Mouse (Mus musculus): ENCODE measurements around the gene Per3. TPM values are rescaled to one million over a fixed set of nuclear protein-coding genes. Genes with fewer than 3 reads are reported as not detected.
A peak's percentile ranks its signal among the peaks of the same experiment; 100 is the strongest.

Gene Per3
- polyA plus RNA-seq (2015; fragmentation: Nextera tagmentation; extraction: Ambion mirVana): 5.7 and 6.6 TPM in 2 replicates

GRCm38 (mm10) chr4:151044037-151044943 is at the start of gene Per3:
Gene Per3 (minus strand): TSS chr4:151044665.
- H3K9ac ChIP-seq: peak within 1 kb of the TSS; percentile 64
- WGBS: under 1% methylated on average over 76 of the region's 79 CpGs
- ATAC-seq (replicated peaks; ENCODE audit: insufficient number of reproducible peaks, insufficient read depth, low FRiP score, low read depth): peak; percentile 96
- H3K4me2 ChIP-seq: peak within 1 kb of the TSS; percentile 99
- H3K4me1 ChIP-seq (replicated peaks): peaks cover 24% of the 10 kb centered on the region
- peak within 1 kb of the TSS; percentile 59 for H3K4me3 ChIP-seq
- peaks cover 28% of the 10 kb centered on the region; the same call in 1 of the 2 replicates for H3K36me3 ChIP-seq
- H3K27ac ChIP-seq: peak within 1 kb of the TSS; percentile 61
- H3K9me3 ChIP-seq (replicated peaks): no peaks in the 10 kb centered on the region
- H3K27me3 ChIP-seq: no peaks in the 10 kb centered on the region

- no peaks in the 10 kb centered on the region for H3K9me3 ChIP-seq (replicated peaks)
- H3K9ac ChIP-seq: peak within 1 kb of the TSS; percentile 29; the same call in 1 of the 2 replicates
- 79% methylated on average over 7 of the region's 7 CpGs for WGBS
- H3K27me3 ChIP-seq: no peaks in the 10 kb centered on the region
- no peak for ATAC-seq (replicated peaks; ENCODE audit: insufficient number of reproducible peaks, insufficient read depth, low FRiP score, low read depth)
- no peak within 1 kb of the TSS for H3K4me2 ChIP-seq
- peak within 1 kb of the TSS; percentile 59 for H3K27ac ChIP-seq
- H3K4me1 ChIP-seq (replicated peaks): peaks cover 44% of the 10 kb centered on the region
- H3K36me3 ChIP-seq: peaks cover 10% of the 10 kb centered on the region; the same call in 1 of the 2 replicates
- H3K4me3 ChIP-seq: no peak within 1 kb of the TSS
Observed at GRCm38 (mm10) chr4:151089270-151089669, 44.8 kb upstream of the Per3 start, which contains the start of gene Gm13090. Gene Gm13090 (plus strand): TSS chr4:151089570.

GRCm38 (mm10) chr4:151088819-151089218 is 44.4 kb upstream of the Per3 start:
- Histone ChIP-seq H3K27me3 (no peaks in the 10 kb centered on the region), H3K36me3 (peaks cover 10% of the 10 kb centered on the region; the same call in 1 of the 2 replicates), H3K27ac (peak overlapping the region; percentile 59), H3K4me2 (no peak overlapping the region), H3K4me1 (replicated peaks) (peaks cover 47% of the 10 kb centered on the region), H3K9me3 (replicated peaks) (no peaks in the 10 kb centered on the region), H3K9ac (0 out of 2 replicates have a peak overlapping the region, but pooled peaks have one; percentile 9), H3K4me3 (no peak overlapping the region)
- 74% methylated on average over 14 of the region's 14 CpGs for WGBS
- ATAC-seq (replicated peaks; ENCODE audit: insufficient number of reproducible peaks, insufficient read depth, low FRiP score, low read depth): no peak

GRCm38 (mm10) chr4:151087358-151087757 is 42.9 kb upstream of the Per3 start:
- ATAC-seq (replicated peaks; ENCODE audit: insufficient number of reproducible peaks, insufficient read depth, low FRiP score, low read depth): no peak
- H3K4me2 ChIP-seq: no peak overlapping the region
- 100% methylated on average over 1 of the region's 1 CpGs for WGBS
- no peaks in the 10 kb centered on the region for H3K27me3 ChIP-seq
- no peaks in the 10 kb centered on the region for H3K9me3 ChIP-seq (replicated peaks)
- H3K9ac ChIP-seq: no peak overlapping the region
- peaks cover 10% of the 10 kb centered on the region; the same call in 1 of the 2 replicates for H3K36me3 ChIP-seq
- H3K27ac ChIP-seq: no peak overlapping the region
- no peak overlapping the region for H3K4me3 ChIP-seq
- H3K4me1 ChIP-seq (replicated peaks): peaks cover 53% of the 10 kb centered on the region

GRCm38 (mm10) chr4:151083027-151083426 is 38.6 kb upstream of the Per3 start:
- H3K27ac ChIP-seq: peak overlapping the region; percentile 93

GRCm38 (mm10) chr4:151081977-151082376 is 37.5 kb upstream of the Per3 start:
- no peak overlapping the region for H3K4me2 ChIP-seq
- no peak overlapping the region for H3K4me3 ChIP-seq
- no peaks in the 10 kb centered on the region for H3K27me3 ChIP-seq
- H3K27ac ChIP-seq: peak overlapping the region; percentile 93
- ATAC-seq (replicated peaks; ENCODE audit: insufficient number of reproducible peaks, insufficient read depth, low FRiP score, low read depth): no peak
- no peaks in the 10 kb centered on the region for H3K9me3 ChIP-seq (replicated peaks)
- H3K4me1 ChIP-seq (replicated peaks): peaks cover 33% of the 10 kb centered on the region
- H3K9ac ChIP-seq: no peak overlapping the region
- peaks cover 38% of the 10 kb centered on the region for H3K36me3 ChIP-seq
- WGBS: 89% methylated on average over 13 of the region's 13 CpGs

More at GRCm38 (mm10) chr4:151083027-151083426, 38.6 kb upstream of the Per3 start:
- H3K9me3 ChIP-seq (replicated peaks): no peaks in the 10 kb centered on the region
- no peaks in the 10 kb centered on the region for H3K27me3 ChIP-seq
- WGBS: 40% methylated on average over 5 of the region's 5 CpGs
- no peak overlapping the region for H3K4me3 ChIP-seq
- ATAC-seq (replicated peaks; ENCODE audit: insufficient number of reproducible peaks, insufficient read depth, low FRiP score, low read depth): peak; percentile 54
- H3K4me2 ChIP-seq: 0 out of 2 replicates have a peak overlapping the region, but pooled peaks have one; percentile 14
- H3K4me1 ChIP-seq (replicated peaks): peaks cover 33% of the 10 kb centered on the region
- H3K9ac ChIP-seq: no peak overlapping the region
- peaks cover 35% of the 10 kb centered on the region for H3K36me3 ChIP-seq

GRCm38 (mm10) chr4:151081355-151081754 is 36.9 kb upstream of the Per3 start:
- WGBS: 84% methylated on average over 2 of the region's 2 CpGs

GRCm38 (mm10) chr4:151074817-151075216 is 30.4 kb upstream of the Per3 start:
- WGBS: 79% methylated on average over 15 of the region's 15 CpGs
- Histone ChIP-seq H3K9me3 (replicated peaks) (no peaks in the 10 kb centered on the region), H3K27ac (peak overlapping the region; percentile 35), H3K4me3 (no peak overlapping the region), H3K4me1 (replicated peaks) (peaks cover 11% of the 10 kb centered on the region; the same call in 1 of the 2 replicates), H3K9ac (no peak overlapping the region), H3K27me3 (no peaks in the 10 kb centered on the region), H3K4me2 (no peak overlapping the region), H3K36me3 (peaks cover 58% of the 10 kb centered on the region)
- ATAC-seq (replicated peaks; ENCODE audit: insufficient number of reproducible peaks, insufficient read depth, low FRiP score, low read depth): no peak

More at GRCm38 (mm10) chr4:151081355-151081754, 36.9 kb upstream of the Per3 start:
- Histone ChIP-seq H3K27me3 (no peaks in the 10 kb centered on the region), H3K4me2 (no peak overlapping the region), H3K4me1 (replicated peaks) (peaks cover 33% of the 10 kb centered on the region), H3K9me3 (replicated peaks) (no peaks in the 10 kb centered on the region), H3K27ac (no peak overlapping the region), H3K4me3 (no peak overlapping the region), H3K9ac (no peak overlapping the region), H3K36me3 (peaks cover 43% of the 10 kb centered on the region)
- no peak for ATAC-seq (replicated peaks; ENCODE audit: insufficient number of reproducible peaks, insufficient read depth, low FRiP score, low read depth)

GRCm38 (mm10) chr4:151073108-151073744 is 28.8 kb upstream of the Per3 start:
- no peaks in the 10 kb centered on the region for H3K27me3 ChIP-seq
- H3K4me1 ChIP-seq (replicated peaks): peaks cover 11% of the 10 kb centered on the region; the same call in 1 of the 2 replicates
- 0 out of 2 replicates have a peak, but pooled peaks have one; percentile 39 for ATAC-seq (replicated peaks; ENCODE audit: insufficient number of reproducible peaks, insufficient read depth, low FRiP score, low read depth)
- H3K4me2 ChIP-seq: no peak overlapping the region
- H3K4me3 ChIP-seq: no peak overlapping the region
- no peaks in the 10 kb centered on the region for H3K9me3 ChIP-seq (replicated peaks)
- peaks cover 47% of the 10 kb centered on the region for H3K36me3 ChIP-seq
- 46% methylated on average over 13 of the region's 13 CpGs for WGBS
- no peak overlapping the region for H3K9ac ChIP-seq
- H3K27ac ChIP-seq: no peak overlapping the region

- H3K36me3 ChIP-seq: peaks cover 40% of the 10 kb centered on the region; the same call in 1 of the 2 replicates
- no peak overlapping the region for H3K4me3 ChIP-seq
- H3K9me3 ChIP-seq (replicated peaks): no peaks in the 10 kb centered on the region
- H3K9ac ChIP-seq: no peak overlapping the region
- ATAC-seq (replicated peaks; ENCODE audit: insufficient number of reproducible peaks, insufficient read depth, low FRiP score, low read depth): no peak
- no peaks in the 10 kb centered on the region for H3K27me3 ChIP-seq
- no peak overlapping the region for H3K27ac ChIP-seq
- no peak overlapping the region for H3K4me2 ChIP-seq
- WGBS: 72% methylated on average over 7 of the region's 7 CpGs
- H3K4me1 ChIP-seq (replicated peaks): peaks cover 11% of the 10 kb centered on the region; the same call in 1 of the 2 replicates
Observed at GRCm38 (mm10) chr4:151070962-151071361, 26.5 kb upstream of the Per3 start.

GRCm38 (mm10) chr4:151068751-151069150 is 24.3 kb upstream of the Per3 start:
- H3K9ac ChIP-seq: no peak overlapping the region
- no peak for ATAC-seq (replicated peaks; ENCODE audit: insufficient number of reproducible peaks, insufficient read depth, low FRiP score, low read depth)
- no peaks in the 10 kb centered on the region for H3K27me3 ChIP-seq
- peaks cover 25% of the 10 kb centered on the region; the same call in 1 of the 2 replicates for H3K36me3 ChIP-seq
- H3K27ac ChIP-seq: no peak overlapping the region
- 57% methylated on average over 4 of the region's 4 CpGs for WGBS
- H3K4me3 ChIP-seq: no peak overlapping the region
- H3K9me3 ChIP-seq (replicated peaks): no peaks in the 10 kb centered on the region
- H3K4me1 ChIP-seq (replicated peaks): 0 out of 2 replicates have a peak, but pooled peaks cover 2% of the 10 kb centered on the region
- H3K4me2 ChIP-seq: no peak overlapping the region

Data from heart, embryonic 15.5 days (tissue).